Mouse (Mus musculus): ENCODE results near the gene Cep128.
"Not testable (repeated sequence)": the region's sequence is repeated elsewhere in the genome, so short reads cannot be mapped to it uniquely, and the experiment has no call there.

The Cep128 gene

DNA sequence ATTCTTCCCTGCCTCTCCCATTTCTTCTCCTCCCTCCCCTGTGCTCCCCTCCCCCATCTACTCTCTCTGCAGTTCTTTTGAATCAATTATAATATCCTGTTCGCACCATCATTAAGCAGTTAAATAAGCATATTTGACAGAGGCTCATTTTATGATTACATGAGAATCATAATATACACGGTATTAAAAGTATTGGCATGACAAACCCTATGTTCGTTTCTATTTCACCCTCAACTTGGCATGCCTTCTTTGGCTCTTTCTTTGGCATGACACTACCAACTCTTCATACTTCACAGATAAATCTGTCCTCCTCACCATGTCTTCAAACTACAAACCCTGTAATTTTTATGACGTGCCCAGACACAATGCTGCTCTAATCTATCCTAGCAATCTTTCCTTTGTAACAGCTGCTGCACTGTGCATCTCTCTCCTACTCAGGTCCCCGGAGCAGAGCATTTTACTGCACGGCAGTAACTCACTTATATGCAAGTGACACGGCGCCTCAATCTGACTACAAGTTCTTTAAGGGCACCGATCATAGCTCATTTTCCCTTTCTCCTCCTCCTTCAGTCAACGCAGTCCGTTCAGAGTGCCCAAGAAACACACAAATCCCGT lies 324.4 kb downstream of the Cep128 start:
- DNase-seq (ENCODE audit: low spot score) = no peak

DNA sequence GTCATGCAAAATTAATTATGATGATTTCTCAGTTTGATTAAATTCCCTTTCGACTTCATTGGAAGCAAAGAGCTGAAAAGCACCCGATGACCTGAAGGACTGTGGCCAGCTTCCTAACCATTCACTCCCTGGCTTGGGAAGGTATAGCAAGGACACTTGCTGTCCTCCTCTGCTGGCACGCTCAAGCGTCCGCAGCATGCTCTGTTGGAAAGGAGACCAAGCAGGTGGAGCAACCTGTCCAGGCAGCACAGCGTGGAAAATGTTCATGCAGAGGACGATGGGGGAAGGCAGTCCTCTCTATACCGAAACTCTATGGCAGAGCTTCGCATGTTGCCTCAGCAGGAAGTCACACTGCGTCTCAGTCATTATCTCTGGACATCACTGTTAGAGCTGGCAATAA lies 327.3 kb downstream of the Cep128 start:
- no peak for DNase-seq (ENCODE audit: low spot score)

DNA sequence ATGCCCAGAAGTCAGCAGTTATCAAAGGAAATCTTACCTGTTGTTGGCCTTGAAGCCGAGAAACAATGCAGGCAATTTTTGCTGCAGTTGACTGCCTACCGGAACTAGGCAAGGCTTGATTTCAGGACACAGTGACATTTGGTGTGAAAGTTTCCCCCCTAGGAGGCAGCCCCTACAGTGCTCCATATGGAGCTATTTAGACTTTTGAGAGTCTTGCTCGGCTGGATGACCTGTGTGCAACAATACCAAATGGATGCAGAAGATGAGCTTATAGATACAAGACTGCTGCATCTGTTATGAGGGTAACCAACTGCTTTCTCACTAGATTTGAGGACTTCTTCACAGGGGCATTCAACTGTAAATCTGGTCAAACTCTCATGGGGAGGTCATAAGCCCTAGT lies 331.9 kb downstream of the Cep128 start:
- DNase-seq (ENCODE audit: low spot score) = no peak

DNA sequence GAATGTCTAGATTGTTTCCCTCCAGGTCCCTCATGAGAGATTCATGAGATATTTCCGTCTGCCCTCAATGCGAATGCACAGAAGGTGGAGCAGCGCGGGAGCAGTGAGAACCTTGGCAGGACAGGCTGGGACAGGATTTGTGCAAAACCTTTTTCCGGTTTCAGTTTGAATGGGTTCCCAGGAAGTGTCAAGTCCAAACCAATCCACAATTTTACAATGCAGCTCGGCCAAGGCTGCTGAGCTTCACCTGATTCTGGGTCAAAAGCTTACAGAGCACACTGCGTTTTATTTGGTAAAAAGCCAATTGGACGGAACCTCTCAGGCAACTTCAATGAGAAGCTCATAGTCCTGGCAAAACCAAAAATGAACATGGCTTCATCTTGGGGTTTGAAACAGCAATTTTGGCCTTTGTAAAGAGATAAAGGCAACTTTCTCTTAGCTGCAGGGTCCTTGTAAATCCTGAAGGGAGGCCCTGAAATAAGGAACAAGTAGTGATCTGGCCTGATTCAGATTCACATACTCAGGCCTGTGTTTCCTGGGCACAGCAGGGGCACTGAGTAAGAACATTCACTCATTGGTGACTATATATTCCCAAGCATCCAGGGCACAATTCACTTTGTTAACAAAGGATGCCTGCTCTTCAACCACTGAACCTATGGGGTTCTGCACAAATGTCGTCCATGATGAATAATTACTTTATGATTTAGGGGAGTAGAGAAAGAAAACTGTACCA lies 333.4 kb downstream of the Cep128 start:
- DNase-seq (ENCODE audit: low spot score) = no peak

DNA sequence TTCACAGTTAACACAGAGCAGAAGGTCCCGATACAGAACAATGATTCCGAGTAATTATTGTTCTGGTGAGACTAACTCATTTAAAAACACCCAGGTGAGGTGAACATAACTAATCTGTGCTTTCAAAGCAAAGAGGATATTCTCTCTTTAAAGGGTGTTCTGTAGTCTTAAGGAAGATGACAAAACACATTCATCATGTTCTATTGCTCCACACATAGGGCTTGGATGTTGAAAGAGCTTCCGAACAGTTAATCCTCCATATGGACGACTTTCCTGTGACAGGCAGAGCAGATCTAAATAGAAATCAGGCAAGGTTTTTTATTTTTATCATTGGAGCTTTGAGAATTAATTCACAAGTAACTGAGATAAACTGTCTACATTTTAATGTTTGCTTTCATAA lies 342.8 kb downstream of the Cep128 start:
- no peak for DNase-seq (ENCODE audit: low spot score)

DNA sequence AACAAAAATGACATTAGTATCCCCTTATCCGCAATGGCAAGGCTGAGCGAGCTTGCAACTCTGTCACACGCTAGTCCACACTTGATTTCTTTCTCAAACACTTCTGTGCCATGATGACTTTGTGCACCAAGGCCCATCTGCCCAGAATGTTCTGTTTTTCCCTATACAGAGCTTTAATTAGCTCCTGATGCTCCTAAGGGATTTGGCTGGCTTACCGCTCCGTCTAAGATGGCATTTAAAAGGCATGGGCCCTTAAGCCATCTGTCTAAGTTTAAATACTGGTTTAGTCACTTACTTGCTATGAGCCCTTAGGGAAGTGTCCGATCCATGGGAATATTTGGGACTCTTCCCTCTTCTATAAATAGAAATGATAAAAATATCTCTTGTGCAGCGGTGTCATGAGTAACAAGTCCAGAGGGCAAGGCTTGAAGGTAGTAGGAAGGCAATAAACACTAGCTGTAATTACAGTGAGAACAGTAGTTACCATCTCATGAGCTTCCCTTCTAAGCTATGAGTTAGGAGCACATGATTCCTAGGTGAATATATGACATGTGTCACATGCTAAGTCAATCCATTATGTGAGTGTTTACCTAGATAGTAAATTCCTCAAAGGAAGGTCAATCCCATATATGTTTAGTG lies 343.8 kb downstream of the Cep128 start:
- DNase-seq (ENCODE audit: low spot score) = no peak

DNA sequence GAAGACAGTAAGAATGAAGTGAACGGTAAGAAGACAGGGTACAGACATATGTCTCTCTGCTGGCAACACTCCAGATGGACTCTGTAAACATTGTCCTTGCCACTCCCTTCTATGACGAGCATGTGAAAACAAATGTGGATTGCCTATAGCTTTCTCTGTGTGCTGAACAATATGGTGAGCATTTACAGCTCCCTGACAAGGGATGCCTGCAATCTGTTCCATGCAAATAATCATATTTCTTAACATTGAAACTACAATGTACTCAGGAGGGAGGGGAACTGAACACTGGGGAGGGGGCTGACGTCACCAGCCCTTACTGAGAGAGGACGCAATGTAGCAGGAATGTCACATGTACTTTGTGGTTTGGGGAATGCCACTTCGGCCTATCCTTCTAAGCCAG lies 355.1 kb downstream of the Cep128 start:
- no peak for DNase-seq (ENCODE audit: low spot score)

DNA sequence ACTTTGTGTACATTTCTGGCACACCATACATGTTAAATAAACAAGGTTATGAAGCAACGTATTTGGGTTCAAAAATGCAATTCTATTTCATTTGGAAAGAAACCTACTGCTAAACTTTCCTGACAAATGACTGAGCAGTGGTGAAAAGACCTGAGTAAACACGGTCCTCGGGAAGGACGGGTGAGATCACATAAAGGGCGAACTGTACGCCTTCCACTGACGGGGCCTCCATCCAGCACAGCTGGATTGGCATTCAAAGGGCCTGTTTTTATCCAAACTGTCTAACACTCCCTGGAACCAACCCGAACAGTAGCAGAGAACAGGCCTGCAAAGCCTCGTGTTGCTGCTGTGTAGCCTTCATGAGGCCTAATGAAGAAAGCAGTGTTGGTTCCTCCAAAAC lies 356.5 kb downstream of the Cep128 start:
- DNase-seq (ENCODE audit: low spot score) = no peak

DNA sequence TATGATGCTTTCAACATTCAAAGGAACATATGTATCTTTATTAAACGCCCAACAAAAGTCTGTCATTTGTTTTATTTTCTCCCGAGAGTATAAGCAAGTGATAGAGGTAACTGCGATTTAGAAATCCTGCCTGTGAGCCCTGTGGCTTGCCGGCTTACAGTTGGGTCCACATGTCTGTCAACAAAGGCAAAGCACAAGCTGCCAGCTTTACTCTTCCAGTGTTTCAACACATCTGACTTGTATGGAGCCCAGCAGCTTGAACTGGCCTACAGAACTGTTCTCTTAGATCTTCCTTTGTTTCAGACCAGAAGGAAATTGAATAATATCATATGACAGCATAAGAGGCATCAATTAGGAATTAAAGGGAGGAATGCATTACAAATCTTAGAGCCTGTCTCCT lies 357.1 kb downstream of the Cep128 start:
- no peak for DNase-seq (ENCODE audit: low spot score)

DNA sequence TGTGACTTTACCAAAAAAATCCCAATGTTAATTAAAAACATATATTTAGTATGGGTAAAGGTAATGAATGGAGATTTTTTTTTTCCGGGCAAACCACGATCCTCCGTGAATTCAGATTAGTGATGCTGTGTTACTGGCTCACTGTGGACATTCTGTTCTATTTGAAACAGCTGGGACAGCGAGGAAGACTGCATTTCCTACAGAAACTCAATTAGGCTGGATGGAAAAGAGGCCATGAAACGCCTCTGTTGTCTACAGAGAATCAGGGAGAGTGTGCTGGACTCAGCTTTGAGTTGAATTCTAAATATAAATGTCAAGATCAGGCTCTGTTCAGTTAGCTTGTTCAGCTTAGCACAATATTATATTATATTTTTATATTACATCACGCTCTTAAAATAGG lies 369.1 kb downstream of the Cep128 start:
- no peak for DNase-seq (ENCODE audit: low spot score)

DNA sequence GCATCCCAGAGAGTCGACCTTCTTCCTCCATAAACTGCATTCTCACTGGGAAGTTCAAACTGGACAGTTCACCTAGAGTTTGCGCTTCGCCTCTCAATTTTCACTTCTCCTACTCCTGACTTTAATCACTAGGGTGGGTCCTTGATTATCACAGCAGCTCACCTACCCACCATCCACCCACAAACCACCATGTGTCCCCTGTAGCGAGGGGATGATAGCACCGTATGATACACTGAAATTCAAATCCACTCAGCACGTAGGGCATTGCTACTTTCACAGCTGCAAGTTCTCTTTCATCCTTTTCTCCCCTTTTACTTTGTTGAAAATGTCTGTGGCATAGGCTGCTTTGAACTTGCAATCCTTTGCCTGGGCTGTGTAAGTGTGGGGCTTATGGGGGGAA lies 371.2 kb downstream of the Cep128 start:
- DNase-seq (ENCODE audit: low spot score) = no peak

DNA sequence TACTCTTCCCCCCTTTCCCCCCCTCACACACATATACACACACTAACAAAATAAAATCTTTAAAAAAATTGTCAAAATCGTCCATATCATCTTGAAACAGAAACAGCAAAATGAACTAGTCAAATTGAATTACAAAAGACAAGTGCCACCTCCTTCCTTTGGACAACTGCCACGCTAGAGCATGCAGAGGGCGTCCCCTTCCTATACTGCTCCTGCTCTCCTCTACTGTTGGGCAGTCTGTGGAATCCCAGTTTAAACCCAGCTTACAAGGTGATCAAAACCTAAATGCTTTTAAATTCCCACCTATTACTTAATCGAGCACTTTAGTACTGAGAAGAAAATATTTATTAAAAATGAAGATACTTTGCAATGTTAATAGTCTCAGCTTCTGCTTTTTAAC lies 372.0 kb downstream of the Cep128 start:
- DNase-seq (ENCODE audit: low spot score) = no peak

DNA sequence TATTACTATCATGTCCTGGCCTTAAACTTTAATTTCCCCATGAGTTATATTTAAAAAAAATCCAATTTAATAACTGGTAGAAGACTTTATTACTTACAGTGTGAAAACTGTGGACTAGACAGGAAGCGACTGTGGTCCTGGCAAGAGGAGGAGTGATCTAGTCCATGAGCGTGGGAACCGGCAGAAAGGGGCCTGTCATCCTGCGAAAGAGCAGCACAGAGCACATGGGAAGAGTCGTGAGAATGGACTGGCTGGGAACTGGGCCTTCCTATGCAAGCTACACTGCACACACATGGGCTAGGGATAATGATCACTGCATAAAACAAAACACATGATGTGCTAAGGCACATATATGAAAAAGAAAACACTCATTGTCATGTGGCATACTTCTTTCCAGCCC lies 375.5 kb downstream of the Cep128 start:
- no peak for DNase-seq (ENCODE audit: low spot score)

DNA sequence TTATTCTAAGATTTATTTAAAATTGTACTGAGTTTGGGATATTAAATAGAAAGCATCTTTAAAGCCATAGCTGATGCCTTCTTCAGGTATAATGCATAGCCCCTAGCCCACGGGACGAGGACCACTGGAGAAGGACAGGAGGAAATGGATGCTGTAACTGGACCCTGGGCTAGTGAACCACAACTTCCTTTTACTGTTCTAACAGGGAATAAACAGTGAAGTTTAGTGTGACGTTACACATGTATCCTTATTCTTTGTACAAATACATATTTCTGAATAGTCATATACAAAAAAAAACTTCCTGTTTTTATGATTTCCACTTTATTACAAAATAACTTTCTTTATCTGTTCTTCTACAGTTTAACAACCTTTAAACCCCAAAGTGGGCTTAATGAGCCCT lies 376.0 kb downstream of the Cep128 start:
- no peak for DNase-seq (ENCODE audit: low spot score)

DNA sequence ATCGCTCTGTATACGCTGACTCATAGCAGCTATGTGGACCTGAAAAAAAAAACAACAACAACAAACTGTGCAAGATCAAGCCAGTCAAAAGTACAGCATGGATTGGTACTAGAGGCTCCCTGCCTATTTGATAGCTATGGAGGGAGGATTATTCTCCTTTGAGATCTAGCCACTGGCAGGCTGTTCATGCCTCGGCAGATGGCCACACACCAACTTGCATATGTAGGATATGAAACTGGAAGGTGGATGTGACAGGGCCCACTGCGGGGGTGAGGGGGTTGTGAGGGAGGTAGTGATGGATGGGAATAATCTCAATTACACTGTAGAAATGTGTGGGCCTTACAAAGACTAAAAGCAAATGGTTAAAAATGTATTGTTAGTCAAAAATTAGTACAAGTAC lies 386.7 kb downstream of the Cep128 start:
- DNase-seq (ENCODE audit: low spot score) = no peak

DNA sequence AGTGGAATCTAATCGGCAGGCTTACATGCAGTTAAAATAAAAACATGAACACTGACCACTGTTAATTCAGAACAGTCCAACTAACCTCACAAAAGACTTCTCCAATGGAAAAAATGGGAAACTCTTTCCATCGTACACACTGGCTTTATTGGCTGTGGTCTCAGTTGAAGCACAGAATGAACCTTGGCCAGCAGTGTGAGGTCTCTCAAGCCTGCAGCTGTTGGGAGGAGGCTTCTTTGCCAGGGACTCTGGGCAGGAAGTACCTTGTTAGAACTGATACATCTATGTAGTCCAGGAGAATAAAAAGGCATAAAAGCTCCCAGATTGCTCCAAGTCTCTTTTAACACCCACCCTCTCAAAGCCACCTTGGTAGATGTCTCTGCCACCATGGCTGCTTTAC lies 390.9 kb downstream of the Cep128 start:
- DNase-seq (ENCODE audit: low spot score) = no peak

DNA sequence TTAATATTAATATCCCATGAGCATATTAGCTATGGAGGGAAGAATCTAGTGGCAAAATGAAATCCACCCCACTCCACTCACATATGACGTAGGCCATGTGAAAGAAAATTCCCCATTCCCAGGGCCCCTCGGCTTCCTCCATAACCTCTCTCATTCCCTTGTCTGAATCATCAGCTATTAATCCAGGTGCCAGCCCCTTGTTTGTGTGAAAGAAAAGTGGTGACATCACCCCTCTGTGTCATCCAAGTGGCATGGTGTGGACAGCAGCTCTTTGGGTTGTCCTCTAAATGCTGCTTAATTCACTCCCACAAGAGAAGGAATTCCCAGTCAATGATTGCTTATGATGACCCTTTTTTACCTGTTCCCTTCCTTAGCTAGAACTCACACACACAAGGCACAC lies 396.4 kb downstream of the Cep128 start:
- no peak for DNase-seq (ENCODE audit: low spot score)

DNA sequence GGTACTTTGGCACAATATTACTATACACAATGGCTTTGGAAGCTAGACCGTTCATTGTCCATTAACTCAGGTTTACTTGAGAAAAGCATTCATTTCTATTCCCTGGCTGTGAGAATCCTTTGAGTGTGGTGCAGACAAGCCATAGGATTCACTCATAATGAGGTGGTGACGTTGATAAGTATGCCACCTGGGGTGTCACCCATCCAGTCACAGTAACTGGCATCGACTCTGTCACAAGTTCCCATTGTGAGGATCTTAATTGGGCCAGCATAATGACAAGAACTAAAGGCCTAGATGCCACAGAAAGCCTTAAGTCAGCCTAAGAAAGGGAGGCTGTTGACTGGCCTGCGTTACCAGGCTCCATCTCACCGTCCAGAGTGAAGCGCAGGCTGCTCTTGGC lies 396.9 kb downstream of the Cep128 start:
- DNase-seq (ENCODE audit: low spot score) = no peak

DNA sequence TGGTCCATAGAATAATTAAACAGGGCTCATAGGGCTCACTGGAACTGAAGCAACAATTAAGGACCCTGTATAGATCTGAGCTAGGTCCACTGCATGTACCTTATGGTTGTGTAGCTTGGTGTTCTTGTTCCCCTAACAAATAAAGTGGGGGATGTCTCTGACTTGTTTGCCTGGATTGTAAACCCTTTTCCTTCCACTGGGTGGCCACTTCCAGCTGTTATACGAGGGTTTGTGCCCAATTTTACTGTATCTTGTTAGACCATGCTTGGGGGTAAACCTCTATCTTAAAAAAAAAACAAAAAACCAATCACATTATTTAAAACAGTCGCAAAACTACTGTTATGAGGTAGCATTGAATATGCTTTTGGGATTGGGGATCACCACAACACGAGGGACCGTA lies 402.2 kb downstream of the Cep128 start:
- DNase-seq (ENCODE audit: low spot score) = no peak

DNA sequence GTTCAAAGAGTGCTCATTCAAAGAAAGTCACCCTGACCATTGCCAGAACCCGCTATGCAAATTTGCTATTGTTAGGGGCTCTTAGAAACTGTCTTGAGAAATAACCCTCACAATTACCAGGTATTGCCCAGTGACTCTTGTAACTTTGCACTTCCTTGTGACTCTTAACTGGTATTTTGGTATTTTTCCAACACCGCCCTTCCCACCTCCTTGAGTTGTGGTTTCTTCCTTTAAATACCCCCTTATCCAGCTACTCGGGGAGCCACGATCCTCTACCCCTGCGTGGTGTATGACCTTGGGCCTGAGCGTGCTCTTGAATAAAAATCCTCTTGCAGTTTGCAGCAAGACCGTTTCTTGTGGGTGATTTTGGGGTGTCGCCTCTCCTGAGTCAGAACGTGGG lies 407.8 kb downstream of the Cep128 start:
- not testable (repeated sequence) for DNase-seq (ENCODE audit: low spot score)

DNA sequence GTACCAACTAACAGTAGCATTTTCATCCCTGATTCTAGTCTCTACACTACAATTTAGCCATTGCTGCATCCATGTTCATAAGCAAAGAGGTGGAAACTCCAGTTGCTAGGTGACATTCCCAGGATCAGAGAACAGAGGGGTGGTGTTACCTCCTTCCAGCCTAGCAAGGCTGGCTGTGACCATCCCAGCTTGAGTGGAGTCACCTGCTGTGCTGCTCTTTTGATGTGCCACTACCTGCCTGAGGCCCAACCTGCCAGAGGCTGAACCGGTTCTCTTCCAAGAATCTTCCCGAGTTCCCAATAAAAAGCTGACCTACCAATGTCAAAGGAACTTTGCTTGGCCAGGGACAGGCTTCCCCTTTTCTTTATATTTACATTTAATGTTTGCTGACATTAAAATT lies 408.8 kb downstream of the Cep128 start:
- DNase-seq (ENCODE audit: low spot score) = no peak

DNA sequence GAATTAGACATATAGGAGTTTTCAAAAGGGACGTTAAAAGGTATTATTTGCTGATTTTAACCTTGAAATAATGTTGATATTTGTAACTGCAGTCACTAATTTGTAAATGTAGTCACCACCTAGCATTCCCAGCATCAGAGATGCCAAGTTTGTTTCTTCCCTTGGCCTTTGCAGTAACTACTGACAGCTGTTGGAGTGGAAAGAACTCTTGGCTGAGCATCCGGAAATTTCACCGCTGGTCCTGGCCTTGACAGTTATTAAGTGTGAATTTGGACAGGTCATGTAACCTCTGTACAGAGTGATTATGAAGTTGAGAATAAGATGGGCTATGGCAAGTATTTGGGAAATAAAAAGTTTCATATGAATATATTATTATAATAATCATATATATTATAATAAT lies 413.1 kb downstream of the Cep128 start:
- DNase-seq (ENCODE audit: low spot score) = no peak

DNA sequence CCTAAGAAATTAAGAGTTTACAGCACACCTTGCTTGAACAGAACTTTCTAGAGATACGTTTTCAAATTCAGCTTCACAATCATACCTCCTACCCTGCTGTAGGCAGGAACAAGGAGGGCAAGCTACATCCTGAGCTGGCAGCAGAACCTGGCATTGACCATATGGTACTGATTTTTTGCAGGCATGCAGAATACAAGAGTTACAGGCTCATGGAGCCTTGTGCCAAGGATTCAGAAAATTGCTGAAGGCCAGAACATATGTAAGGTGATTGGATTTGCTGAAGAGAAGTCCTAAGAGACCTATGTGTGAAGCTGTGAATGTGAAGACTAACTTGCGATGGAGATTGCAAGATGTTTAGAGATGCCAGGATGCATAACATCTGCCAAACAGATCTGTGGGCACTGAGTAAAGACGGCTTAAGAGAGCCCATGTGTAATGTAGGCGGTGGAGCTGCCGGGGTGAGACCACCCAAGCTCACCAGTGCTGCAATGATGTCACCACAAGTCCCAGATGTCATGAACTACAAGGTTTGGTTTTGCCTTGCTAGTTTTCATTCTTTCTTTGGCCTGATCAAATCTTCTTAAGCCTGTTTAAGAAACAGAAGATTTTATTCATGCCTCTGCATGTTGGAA lies 422.7 kb downstream of the Cep128 start:
- DNase-seq (ENCODE audit: low spot score) = no peak
